Mouse (Mus musculus) olfactory bulb, adult 2 months (tissue): ENCODE results near the gene Galnt2.

Experiments
- CTCF ChIP-seq: fragments of 200-500 bp; IDR thresholded peaks from 2 replicates; pipeline ENCODE4 v1.5.1; 2012; ENCODE audit warnings: low read depth, mild to moderate bottlenecking, low read length, moderate library complexity; ENCODE audit not compliant: insufficient read depth
- POLR2A ChIP-seq: fragments of 200-500 bp; IDR thresholded peaks from 2 replicates; pipeline ENCODE4 v1.6.1; 2012; ENCODE audit warnings: mild to moderate bottlenecking, low read depth, low read length, moderate library complexity; ENCODE audit not compliant: insufficient read depth

- no peak for TF ChIP-seq CTCF
- TF ChIP-seq POLR2A: no peak
Observed at GRCm38 (mm10) chr8:124303211-124303902, 72.2 kb downstream of the Galnt2 start.
